Mouse (Mus musculus): ENCODE measurements around the gene Gm11214. TPM values are rescaled to one million over a fixed set of nuclear protein-coding genes. Genes with fewer than 3 reads are reported as not detected.

Gm11214 gene
- polyA plus RNA-seq, 1 experiment: not detected

GRCm38 (mm10) chr4:63659775-63660174, 3.4 kb downstream of the Gm11214 start:
- Histone ChIP-seq H3K27me3 (ENCODE audit: control insufficient read depth, insufficient read depth, low read length) (no peaks in the 10 kb centered on the region), H3K27ac (ENCODE audit: insufficient read depth, low read length) (no peak overlapping the region), H3K4me3 (replicated peaks; ENCODE audit: insufficient read depth, low read depth, low read length) (no peak overlapping the region), H3K4me1 (ENCODE audit: control insufficient read depth, insufficient read depth, low read length) (no peaks in the 10 kb centered on the region)
- no peak for TF ChIP-seq POLR2A (IDR thresholded peaks at IDR 0.05; ENCODE audit: borderline replicate concordance, insufficient read depth, low read length)
- TF ChIP-seq CTCF (IDR thresholded peaks at IDR 0.05; ENCODE audit: borderline replicate concordance, insufficient read depth, low read depth, low read length): no peak
- 92% methylated on average over 1 of the region's 1 CpGs for WGBS
- no peak for DNase-seq

GRCm38 (mm10) chr4:63659086-63659485, 4.1 kb downstream of the Gm11214 start:
- 19% methylated on average over 4 of the region's 4 CpGs for WGBS

GRCm38 (mm10) chr4:63654381-63654780, 8.8 kb downstream of the Gm11214 start:
- Histone ChIP-seq H3K4me3 (replicated peaks; ENCODE audit: insufficient read depth, low read depth, low read length) (no peak overlapping the region), H3K4me1 (ENCODE audit: control insufficient read depth, insufficient read depth, low read length) (no peaks in the 10 kb centered on the region), H3K27me3 (ENCODE audit: control insufficient read depth, insufficient read depth, low read length) (no peaks in the 10 kb centered on the region), H3K27ac (ENCODE audit: insufficient read depth, low read length) (no peak overlapping the region)
- no peak for DNase-seq
- no peak for TF ChIP-seq CTCF (IDR thresholded peaks at IDR 0.05; ENCODE audit: borderline replicate concordance, insufficient read depth, low read depth, low read length)
- TF ChIP-seq POLR2A (IDR thresholded peaks at IDR 0.05; ENCODE audit: borderline replicate concordance, insufficient read depth, low read length): no peak
- WGBS: 89% methylated on average over 1 of the region's 1 CpGs

More at GRCm38 (mm10) chr4:63659086-63659485, 4.1 kb downstream of the Gm11214 start:
- H3K4me3 ChIP-seq (replicated peaks; ENCODE audit: insufficient read depth, low read depth, low read length): no peak overlapping the region
- no peak for TF ChIP-seq CTCF (IDR thresholded peaks at IDR 0.05; ENCODE audit: borderline replicate concordance, insufficient read depth, low read depth, low read length)
- no peak for DNase-seq
- H3K27ac ChIP-seq (ENCODE audit: insufficient read depth, low read length): no peak overlapping the region
- no peaks in the 10 kb centered on the region for H3K4me1 ChIP-seq (ENCODE audit: control insufficient read depth, insufficient read depth, low read length)
- H3K27me3 ChIP-seq (ENCODE audit: control insufficient read depth, insufficient read depth, low read length): no peaks in the 10 kb centered on the region

GRCm38 (mm10) chr4:63643956-63644726, 19.0 kb downstream of the Gm11214 start:
- TF ChIP-seq CTCF (IDR thresholded peaks at IDR 0.05; ENCODE audit: borderline replicate concordance, insufficient read depth, low read depth, low read length) (no peak), POLR2A (IDR thresholded peaks at IDR 0.05; ENCODE audit: borderline replicate concordance, insufficient read depth, low read length) (no peak)
- no peaks in the 10 kb centered on the region for H3K27me3 ChIP-seq (ENCODE audit: control insufficient read depth, insufficient read depth, low read length)
- no peak overlapping the region for H3K4me3 ChIP-seq (replicated peaks; ENCODE audit: insufficient read depth, low read depth, low read length)
- DNase-seq: no peak
- H3K4me1 ChIP-seq (ENCODE audit: control insufficient read depth, insufficient read depth, low read length): no peaks in the 10 kb centered on the region
- no peak overlapping the region for H3K27ac ChIP-seq (ENCODE audit: insufficient read depth, low read length)

- 78% methylated on average over 2 of the region's 2 CpGs for WGBS
- no peak for DNase-seq
Measured at GRCm38 (mm10) chr4:63639842-63640241, 23.3 kb downstream of the Gm11214 start.

GRCm38 (mm10) chr4:63638603-63639002, 24.6 kb downstream of the Gm11214 start:
- TF ChIP-seq POLR2A (IDR thresholded peaks at IDR 0.05; ENCODE audit: borderline replicate concordance, insufficient read depth, low read length): no peak
- TF ChIP-seq CTCF (IDR thresholded peaks at IDR 0.05; ENCODE audit: borderline replicate concordance, insufficient read depth, low read depth, low read length): no peak
- H3K27me3 ChIP-seq (ENCODE audit: control insufficient read depth, insufficient read depth, low read length): no peaks in the 10 kb centered on the region
- DNase-seq: no peak
- no peak overlapping the region for H3K4me3 ChIP-seq (replicated peaks; ENCODE audit: insufficient read depth, low read depth, low read length)
- H3K27ac ChIP-seq (ENCODE audit: insufficient read depth, low read length): no peak overlapping the region
- WGBS: 74% methylated on average over 1 of the region's 1 CpGs
- no peaks in the 10 kb centered on the region for H3K4me1 ChIP-seq (ENCODE audit: control insufficient read depth, insufficient read depth, low read length)

More at GRCm38 (mm10) chr4:63639842-63640241, 23.3 kb downstream of the Gm11214 start:
- Histone ChIP-seq H3K4me1 (ENCODE audit: control insufficient read depth, insufficient read depth, low read length) (no peaks in the 10 kb centered on the region), H3K27me3 (ENCODE audit: control insufficient read depth, insufficient read depth, low read length) (no peaks in the 10 kb centered on the region), H3K4me3 (replicated peaks; ENCODE audit: insufficient read depth, low read depth, low read length) (no peak overlapping the region), H3K27ac (ENCODE audit: insufficient read depth, low read length) (no peak overlapping the region)
- TF ChIP-seq CTCF (IDR thresholded peaks at IDR 0.05; ENCODE audit: borderline replicate concordance, insufficient read depth, low read depth, low read length): no peak
- TF ChIP-seq POLR2A (IDR thresholded peaks at IDR 0.05; ENCODE audit: borderline replicate concordance, insufficient read depth, low read length): no peak

GRCm38 (mm10) chr4:63633181-63633580, 30.0 kb downstream of the Gm11214 start:
- WGBS: 89% methylated on average over 2 of the region's 2 CpGs
- H3K27me3 ChIP-seq (ENCODE audit: control insufficient read depth, insufficient read depth, low read length): no peaks in the 10 kb centered on the region
- no peak for TF ChIP-seq CTCF (IDR thresholded peaks at IDR 0.05; ENCODE audit: borderline replicate concordance, insufficient read depth, low read depth, low read length)

GRCm38 (mm10) chr4:63627111-63627510, 36.1 kb downstream of the Gm11214 start:
- Histone ChIP-seq H3K4me1 (ENCODE audit: control insufficient read depth, insufficient read depth, low read length) (no peaks in the 10 kb centered on the region), H3K27ac (ENCODE audit: insufficient read depth, low read length) (no peak overlapping the region), H3K27me3 (ENCODE audit: control insufficient read depth, insufficient read depth, low read length) (no peaks in the 10 kb centered on the region), H3K4me3 (replicated peaks; ENCODE audit: insufficient read depth, low read depth, low read length) (no peak overlapping the region)
- 85% methylated on average over 8 of the region's 8 CpGs for WGBS
- TF ChIP-seq POLR2A (IDR thresholded peaks at IDR 0.05; ENCODE audit: borderline replicate concordance, insufficient read depth, low read length): no peak
- no peak for TF ChIP-seq CTCF (IDR thresholded peaks at IDR 0.05; ENCODE audit: borderline replicate concordance, insufficient read depth, low read depth, low read length)
- DNase-seq: no peak

More at GRCm38 (mm10) chr4:63633181-63633580, 30.0 kb downstream of the Gm11214 start:
- H3K4me3 ChIP-seq (replicated peaks; ENCODE audit: insufficient read depth, low read depth, low read length): no peak overlapping the region
- H3K27ac ChIP-seq (ENCODE audit: insufficient read depth, low read length): no peak overlapping the region
- H3K4me1 ChIP-seq (ENCODE audit: control insufficient read depth, insufficient read depth, low read length): no peaks in the 10 kb centered on the region
- no peak for DNase-seq

Data from cerebellum, adult 2 months (tissue).